In genomic region chr2:112437589-112437988, GRCm38 (mm10) we compare ENCODE assay signal across 31 mouse cellular contexts. TPM values are rescaled to one million over a fixed set of nuclear protein-coding genes. Genes with fewer than 3 reads are reported as not detected.
"Had no signal": no experiment of that assay in that cellular context is flagged by ENCODE, and none has a peak within 500 bp of the region (broad histone marks: within the 10 kb centered on the region; RNA-seq: fewer than 3 reads in every experiment).

No protein-coding gene starts in this region.

- H3K9me3 ChIP-seq: heart, embryonic 13.5 days; heart, embryonic 15.5 days; hindbrain, embryonic 13.5 days; hindbrain, embryonic 15.5 days; kidney, embryonic 15.5 days; limb, embryonic 13.5 days; limb, embryonic 15.5 days had no signal

- ATAC-seq: hindbrain, postnatal 0 days; intestine, embryonic 16.5 days had no signal

- H3K4me3 ChIP-seq: heart, adult 2 months; heart, embryonic 13.5 days; heart, embryonic 15.5 days; hindbrain, embryonic 13.5 days; hindbrain, embryonic 15.5 days; kidney, embryonic 15.5 days; limb, embryonic 13.5 days; limb, embryonic 15.5 days had no signal

- H3K36me3 ChIP-seq: heart, embryonic 13.5 days; heart, embryonic 15.5 days; hindbrain, embryonic 13.5 days; hindbrain, embryonic 15.5 days; kidney, embryonic 15.5 days; limb, embryonic 13.5 days; limb, embryonic 15.5 days had no signal

- DNase-seq: gastrocnemius, postnatal 14 days; heart, adult 2 months; heart, postnatal 14 days; heart, postnatal 36 days; kidney, adult 11 months; kidney, adult 2 months; kidney, adult 9 months; kidney, postnatal 14 days; kidney, postnatal 36 days; layer of hippocampus, adult 9-11 months; layer of hippocampus, postnatal 36 days; left cerebral cortex, postnatal 4 days had no signal

- H3K4me2 ChIP-seq: heart, embryonic 11.5 days; heart, embryonic 13.5 days; heart, embryonic 15.5 days; hindbrain, embryonic 13.5 days; hindbrain, embryonic 15.5 days; kidney, embryonic 15.5 days; limb, embryonic 13.5 days; limb, embryonic 15.5 days had no signal

- H3K27me3 ChIP-seq: heart, embryonic 13.5 days; heart, embryonic 15.5 days; hindbrain, embryonic 13.5 days; hindbrain, embryonic 15.5 days; kidney, embryonic 15.5 days; limb, embryonic 13.5 days; limb, embryonic 15.5 days had no signal

- H3K9ac ChIP-seq: heart, embryonic 13.5 days; heart, embryonic 15.5 days; hindbrain, embryonic 13.5 days; hindbrain, embryonic 15.5 days; kidney, embryonic 15.5 days; limb, embryonic 13.5 days; limb, embryonic 15.5 days had no signal

- H3K4me1 ChIP-seq: heart, embryonic 13.5 days; heart, embryonic 15.5 days; hindbrain, embryonic 13.5 days; hindbrain, embryonic 15.5 days; kidney, embryonic 15.5 days; limb, embryonic 13.5 days; limb, embryonic 15.5 days had no signal

- H3K27ac ChIP-seq: heart, adult 2 months; heart, embryonic 13.5 days; heart, embryonic 15.5 days; hindbrain, embryonic 13.5 days; hindbrain, embryonic 15.5 days; hindbrain, postnatal 0 days; kidney, embryonic 15.5 days; kidney, postnatal 0 days; limb, embryonic 13.5 days; limb, embryonic 15.5 days had no signal

RNA-seq across cellular contexts. Expression of gene Chrm5, which starts 43.0 kb away (rescaled TPM):
- total RNA-seq: gastrocnemius, adult 18-20 months; gastrocnemius, adult 8-10 months; gastrocnemius, postnatal 14 days; gastrocnemius, postnatal 4 days; heart, adult 2 months; heart, postnatal 14 days; heart, postnatal 36 days; hematopoietic stem cell, adult 5-6 weeks; liver, adult 2 months had no signal
- polyA plus RNA-seq: heart, adult 2 months; heart, embryonic 11.5 days; heart, embryonic 13.5 days; heart, embryonic 15.5 days; heart, postnatal 0 days; intestine, embryonic 14.5 days; intestine, embryonic 16.5 days; kidney, adult 2 months; kidney, postnatal 0 days; large intestine, adult 2 months; limb, embryonic 13.5 days; liver, adult 2 months had no signal
